Mouse (Mus musculus) heart, postnatal 10 days (tissue): ENCODE measurements around the gene Pmm2. TPM values are rescaled to one million over a fixed set of nuclear protein-coding genes. Genes with fewer than 3 reads are reported as not detected.

Experiments
- DNase-seq, 2 experiments: peaks; one replicate each; pipeline ENCODE4 v3.0.0; 2021
- intact Hi-C: fragments of 180-260 bp; cut with DNase I; formaldehyde crosslinking; loops from one replicate; pipeline ENCODE4 v1.15.1; 2025
- total RNA-seq, 2 experiments: library from RNA; stranded (reverse); gene quantifications; 2 replicates each; pipeline ENCODE4 v1.2.3; 2021

Pmm2 gene
- total RNA-seq, 2 experiments from 2014 or later = 36.7 to 38.8 TPM

- intact Hi-C loops = no loop called here
- DNase-seq = no peak
Observed at GRCm38 (mm10) chr16:8655108-8655507, 17.6 kb downstream of the Pmm2 start.

- intact Hi-C loops = no loop called here
- DNase-seq = no peak
Observed at GRCm38 (mm10) chr16:8655599-8655998, 18.1 kb downstream of the Pmm2 start.

- intact Hi-C loops = no loop called here
- no peak for DNase-seq
Observed at GRCm38 (mm10) chr16:8656256-8656655, 18.8 kb downstream of the Pmm2 start.

GRCm38 (mm10) chr16:8658349-8658748, 20.9 kb downstream of the Pmm2 start:
- DNase-seq = no peak
- intact Hi-C loops = no loop called here

- intact Hi-C loops = no loop called here
- no peak for DNase-seq
Observed at GRCm38 (mm10) chr16:8658764-8659163, 21.3 kb downstream of the Pmm2 start.

- intact Hi-C loops = no loop called here
Observed at GRCm38 (mm10) chr16:8663022-8663421, 25.5 kb downstream of the Pmm2 start.

GRCm38 (mm10) chr16:8663606-8664539, 26.4 kb downstream of the Pmm2 start:
- intact Hi-C loops = no loop called here
- DNase-seq = peak in 1 of 2 experiments; percentile 38

More at GRCm38 (mm10) chr16:8663022-8663421, 25.5 kb downstream of the Pmm2 start:
- DNase-seq = no peak

- intact Hi-C loops = no loop called here
- peak in 1 of 2 experiments; percentile 17 for DNase-seq
Observed at GRCm38 (mm10) chr16:8665367-8665766, 27.9 kb downstream of the Pmm2 start.

- intact Hi-C loops = no loop called here
- DNase-seq = peak; percentile 72 to 73
Observed at GRCm38 (mm10) chr16:8666452-8666851, 29.0 kb downstream of the Pmm2 start.

- peak; percentile 48 to 65 for DNase-seq
- intact Hi-C loops = no loop called here
Observed at GRCm38 (mm10) chr16:8667261-8667660, 29.8 kb downstream of the Pmm2 start.

- intact Hi-C loops = no loop called here
Observed at GRCm38 (mm10) chr16:8667814-8668213, 30.3 kb downstream of the Pmm2 start.

GRCm38 (mm10) chr16:8668386-8668785, 30.9 kb downstream of the Pmm2 start:
- intact Hi-C loops = no loop called here

More at GRCm38 (mm10) chr16:8667814-8668213, 30.3 kb downstream of the Pmm2 start:
- peak; percentile 57 to 61 for DNase-seq

GRCm38 (mm10) chr16:8669432-8669831, 32.0 kb downstream of the Pmm2 start:
- intact Hi-C loops = no loop called here
- DNase-seq = no peak

More at GRCm38 (mm10) chr16:8668386-8668785, 30.9 kb downstream of the Pmm2 start:
- DNase-seq = no peak

GRCm38 (mm10) chr16:8670041-8671035, 32.9 kb downstream of the Pmm2 start:
- intact Hi-C loops = loop anchor here (5.0 kb wide), 1 partner anchor 158 kb away; the partner anchor contains the start of gene Abat
- peak in 1 of 2 experiments; percentile 28 for DNase-seq

- intact Hi-C loops = loop anchor here (2.0 to 5.0 kb wide), 2 partner anchors 27 to 159 kb away; partner anchors contain the start of gene Abat
- peak; percentile 94 to 96 for DNase-seq
Observed at GRCm38 (mm10) chr16:8671551-8672349, 34.3 kb downstream of the Pmm2 start, which contains the start of gene Carhsp1. Gene Carhsp1, minus strand, starts transcription at chr16:8672155.

GRCm38 (mm10) chr16:8672350-8672687, 34.8 kb downstream of the Pmm2 start:
- intact Hi-C loops = loop anchor here (2.0 to 5.0 kb wide), 2 partner anchors 28 to 160 kb away; partner anchors contain the start of gene Abat
- DNase-seq = no peak

GRCm38 (mm10) chr16:8672811-8673210, 35.3 kb downstream of the Pmm2 start:
- intact Hi-C loops = loop anchor here (2.0 to 5.0 kb wide), 2 partner anchors 28 to 161 kb away; partner anchors contain the start of gene Abat
- DNase-seq = no peak

- DNase-seq = no peak
- intact Hi-C loops = loop anchor here (2.0 to 5.0 kb wide), 2 partner anchors 29 to 161 kb away; partner anchors contain the start of gene Abat
Observed at GRCm38 (mm10) chr16:8673343-8673742, 35.9 kb downstream of the Pmm2 start.

- peak; percentile 54 to 67 for DNase-seq
- intact Hi-C loops = loop anchor here (1.0 to 5.0 kb wide), 2 partner anchors 162 to 262 kb away; partner anchors contain the start of gene Abat
Observed at GRCm38 (mm10) chr16:8674165-8674564, 36.7 kb downstream of the Pmm2 start.
